ENCODE assay signal across 9 mouse cellular contexts in the genomic region with DNA sequence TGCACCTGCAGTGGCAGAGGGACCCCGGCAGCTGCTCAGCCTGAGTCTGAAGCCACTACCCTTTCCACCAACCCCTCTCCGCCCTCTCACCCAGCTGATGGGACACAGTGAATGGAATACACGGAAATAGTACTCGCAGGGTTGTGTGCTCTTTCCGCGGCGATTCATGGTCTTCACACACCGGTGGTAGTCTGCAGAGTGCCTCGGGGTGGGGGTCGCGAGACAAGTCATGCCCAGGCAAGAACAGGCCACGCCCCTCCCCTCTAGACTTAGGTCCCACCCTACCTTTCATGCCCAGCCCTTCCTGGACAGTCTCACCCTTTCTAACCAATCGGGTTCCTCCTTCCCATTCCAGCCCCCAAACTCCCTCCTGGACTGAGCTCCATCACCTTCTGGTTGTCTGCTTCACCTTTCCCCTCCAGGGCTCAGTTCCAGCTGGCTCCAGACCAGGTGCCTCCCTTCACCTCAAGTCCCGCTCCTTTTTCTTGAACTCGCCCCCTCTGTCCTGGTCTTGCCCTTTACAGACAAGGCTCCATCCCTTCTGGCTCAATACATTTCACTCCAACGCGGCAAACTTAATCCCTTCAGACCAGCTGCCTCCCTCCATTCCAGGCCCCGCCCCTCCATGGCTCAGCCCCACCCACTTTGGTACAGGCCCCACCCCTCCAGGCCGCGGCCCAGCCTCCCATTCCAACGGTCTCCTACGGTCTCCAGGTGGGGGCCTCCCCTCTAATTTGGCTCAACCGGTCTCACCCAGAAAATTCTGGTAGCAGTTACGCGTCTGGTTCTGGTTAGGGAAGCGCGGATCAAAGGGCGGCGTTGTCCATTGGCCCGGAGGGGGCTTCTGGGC. TPM values are rescaled to one million over a fixed set of nuclear protein-coding genes. Genes with fewer than 3 reads are reported as not detected.
DNase-seq lines count a peak whose midpoint lies in the region; ATAC-seq and TF ChIP-seq lines count a peak whose summit lies in the region.
"Had no signal": no experiment of that assay in that cellular context is flagged by ENCODE, and none has a peak within 500 bp of the region (broad histone marks: within the 10 kb centered on the region; RNA-seq: fewer than 3 reads in every experiment).

No protein-coding gene starts in this region.

- peak overlapping the region; percentile 35 for H3K27ac ChIP-seq in bone marrow, adult 2 months (ENCODE audit: control insufficient read depth, insufficient read depth, low read depth, low read length, poor library complexity)
- no peak overlapping the region for H3K27ac ChIP-seq in forebrain, postnatal 0 days (ENCODE audit: low read depth, low read length)
- H3K27ac ChIP-seq in kidney, embryonic 15.5 days, result peak overlapping the region; percentile 90
- no peak overlapping the region for H3K27ac ChIP-seq in small intestine, adult 2 months (ENCODE audit: insufficient read depth, low read depth, low read length)
- H3K27ac ChIP-seq: macrophage had no signal

- H3K4me3 ChIP-seq in bone marrow, adult 2 months (replicated peaks; ENCODE audit: control insufficient read depth, low read depth, low read length), result peak overlapping the region; percentile 58
- peak overlapping the region; percentile 20 for H3K4me3 ChIP-seq in forebrain, postnatal 0 days (ENCODE audit: low read depth, low read length)
- H3K4me3 ChIP-seq in kidney, embryonic 15.5 days (replicated peaks), result peak overlapping the region; percentile 54
- peak overlapping the region; percentile 58 for H3K4me3 ChIP-seq in small intestine, adult 2 months (ENCODE audit: low read depth, low read length)

- peak overlapping the region; percentile 48 for H3K4me2 ChIP-seq in forebrain, postnatal 0 days (ENCODE audit: low read depth)
- peak overlapping the region; percentile 85 for H3K4me2 ChIP-seq in kidney, embryonic 15.5 days

- DNase-seq in cerebellum, postnatal 10 days, result peak; percentile 67 to 69
- DNase-seq in cerebellum, adult 8-10 months, result no peak
- no peak for DNase-seq in forebrain, postnatal 0 days
- peak; percentile 52 for DNase-seq in lung, postnatal 14 days
- DNase-seq in left cerebral cortex, adult 18-20 months (ENCODE audit: low spot score in 2 of 2), result no peak

- ATAC-seq in forebrain, postnatal 0 days, result peak; percentile 42
- ATAC-seq in kidney, embryonic 15.5 days (replicated peaks; ENCODE audit: low FRiP score), result peak; percentile 84

- H3K27me3 ChIP-seq in forebrain, postnatal 0 days (ENCODE audit: insufficient read depth, low read length), result no peaks in the 10 kb centered on the region
- no peaks in the 10 kb centered on the region for H3K27me3 ChIP-seq in kidney, embryonic 15.5 days
- no peaks in the 10 kb centered on the region for H3K27me3 ChIP-seq in small intestine, adult 2 months (ENCODE audit: control insufficient read depth, insufficient read depth, low read length)

- H3K9me3 ChIP-seq in forebrain, postnatal 0 days (ENCODE audit: low read length), result no peaks in the 10 kb centered on the region
- 0 out of 2 replicates have a peak, but pooled peaks cover 3% of the 10 kb centered on the region for H3K9me3 ChIP-seq in kidney, embryonic 15.5 days (replicated peaks)

- no peak for TF ChIP-seq POLR2A in bone marrow, adult 2 months (IDR thresholded peaks at IDR 0.05; ENCODE audit: borderline replicate concordance, control insufficient read depth, low read depth, low read length)
- no peak for TF ChIP-seq POLR2A in small intestine, adult 2 months (IDR thresholded peaks at IDR 0.05; ENCODE audit: low read depth, low read length)

- WGBS in bone marrow, adult 2 months, result 2% methylated on average over 30 of the region's 30 CpGs
- 2% methylated on average over 30 of the region's 30 CpGs for WGBS in forebrain, postnatal 0 days
- 2% methylated on average over 29 of the region's 30 CpGs for WGBS in kidney, embryonic 15.5 days
- WGBS in small intestine, adult 2 months, result 2% methylated on average over 30 of the region's 30 CpGs

- no peaks in the 10 kb centered on the region for H3K36me3 ChIP-seq in forebrain, postnatal 0 days (ENCODE audit: insufficient read depth)
- H3K36me3 ChIP-seq in kidney, embryonic 15.5 days, result peaks cover 5% of the 10 kb centered on the region; the same call in 1 of the 2 replicates
- H3K36me3 ChIP-seq in small intestine, adult 2 months (ENCODE audit: control insufficient read depth, insufficient read depth, low read length), result no peaks in the 10 kb centered on the region; the same call in 1 of the 2 replicates

- H3K4me1 ChIP-seq in bone marrow, adult 2 months (ENCODE audit: control insufficient read depth, insufficient read depth, low read length), result peaks cover 9% of the 10 kb centered on the region
- no peaks in the 10 kb centered on the region for H3K4me1 ChIP-seq in forebrain, postnatal 0 days (ENCODE audit: insufficient read depth)
- H3K4me1 ChIP-seq in kidney, embryonic 15.5 days, result peaks cover 22% of the 10 kb centered on the region
- peaks cover 17% of the 10 kb centered on the region for H3K4me1 ChIP-seq in small intestine, adult 2 months (ENCODE audit: control insufficient read depth, insufficient read depth, insufficient read length, low read length)

- no peak for TF ChIP-seq CTCF in bone marrow, adult 2 months (IDR thresholded peaks at IDR 0.05; ENCODE audit: control insufficient read depth, insufficient read depth, low read length)
- TF ChIP-seq CTCF in forebrain, postnatal 0 days (IDR thresholded peaks at IDR 0.05; ENCODE audit: low read depth), result no peak
- TF ChIP-seq CTCF in small intestine, adult 2 months (IDR thresholded peaks at IDR 0.05; ENCODE audit: extremely low read depth, insufficient read length, insufficient replicate concordance, low read depth, low read length), result no peak

- peak overlapping the region; percentile 14; the same call in 1 of the 2 replicates for H3K9ac ChIP-seq in forebrain, postnatal 0 days
- H3K9ac ChIP-seq in kidney, embryonic 15.5 days, result peak overlapping the region; percentile 36

RNA-seq across cellular contexts. Expression of gene Cox6b2, which starts 0.7 kb away (rescaled TPM):
- polyA plus RNA-seq in bone marrow, adult 2 months (2011; ENCODE audit: insufficient read depth, insufficient read length, low replicate concordance, missing spikeins), result 169 and 179 TPM in 2 replicates
- 3.8 and 4.8 TPM in 2 replicates for total RNA-seq in forebrain, postnatal 0 days (2014; rRNA removed)
- 19.8 and 23.3 TPM in 2 replicates for polyA plus RNA-seq in forebrain, postnatal 0 days (2015; fragmentation: Nextera tagmentation; extraction: Ambion mirVana)
- polyA plus RNA-seq in kidney, embryonic 15.5 days (2015; fragmentation: Nextera tagmentation; extraction: Ambion mirVana), result 68.3 and 78.0 TPM in 2 replicates
- polyA plus RNA-seq in small intestine, adult 2 months (2012; rRNA removed), result 5.7 and 45.8 TPM in 2 replicates
- 1 to 10 TPM; 5.0 to 8.8 TPM for total RNA-seq in left cerebral cortex, adult 18-20 months (2021)
- polyA plus RNA-seq: macrophage had no signal

RNA-seq across cellular contexts. Expression of gene Kmt5c, which starts 12.3 kb away (rescaled TPM):
- polyA plus RNA-seq in bone marrow, adult 2 months (2011; ENCODE audit: insufficient read depth, insufficient read length, low replicate concordance, missing spikeins), result 98.4 and 144 TPM in 2 replicates
- 36.8 and 59.1 TPM in 2 replicates for total RNA-seq in forebrain, postnatal 0 days (2014; rRNA removed)
- polyA plus RNA-seq in forebrain, postnatal 0 days (2015; fragmentation: Nextera tagmentation; extraction: Ambion mirVana), result 32.3 and 35.1 TPM in 2 replicates
- 79.3 and 90.8 TPM in 2 replicates for polyA plus RNA-seq in kidney, embryonic 15.5 days (2015; fragmentation: Nextera tagmentation; extraction: Ambion mirVana)
- 94.7 and 254 TPM in 2 replicates for polyA plus RNA-seq in small intestine, adult 2 months (2012; rRNA removed)
- 10 to 100 TPM; 19.0 to 25.2 TPM for total RNA-seq in left cerebral cortex, adult 18-20 months (2021)

RNA-seq across cellular contexts. Expression of gene Fam71e2, which starts 18.9 kb away (rescaled TPM):
- not detected in 2 replicates for polyA plus RNA-seq in bone marrow, adult 2 months (2011; ENCODE audit: insufficient read depth, insufficient read length, low replicate concordance, missing spikeins)
- total RNA-seq in forebrain, postnatal 0 days (2014; rRNA removed), result not detected in 2 replicates
- not detected in 2 replicates for polyA plus RNA-seq in forebrain, postnatal 0 days (2015; fragmentation: Nextera tagmentation; extraction: Ambion mirVana)
- polyA plus RNA-seq in kidney, embryonic 15.5 days (2015; fragmentation: Nextera tagmentation; extraction: Ambion mirVana), result not detected in 2 replicates
- not detected in 2 replicates for polyA plus RNA-seq in small intestine, adult 2 months (2012; rRNA removed)
- not detected for total RNA-seq in left cerebral cortex, adult 18-20 months (2021)
- polyA plus RNA-seq: macrophage had no signal

RNA-seq across cellular contexts. Expression of gene Tmem150b, which starts 27.1 kb away (rescaled TPM):
- polyA plus RNA-seq in bone marrow, adult 2 months (2011; ENCODE audit: insufficient read depth, insufficient read length, low replicate concordance, missing spikeins), result 5.1 and 7.2 TPM in 2 replicates
- total RNA-seq in forebrain, postnatal 0 days (2014; rRNA removed), result not detected in 2 replicates
- polyA plus RNA-seq in forebrain, postnatal 0 days (2015; fragmentation: Nextera tagmentation; extraction: Ambion mirVana), result 0.18 TPM in 1 of 2 replicates, not detected in the other
- polyA plus RNA-seq in kidney, embryonic 15.5 days (2015; fragmentation: Nextera tagmentation; extraction: Ambion mirVana), result 0.12 TPM in 1 of 2 replicates, not detected in the other
- 44.4 and 122 TPM in 2 replicates for polyA plus RNA-seq in small intestine, adult 2 months (2012; rRNA removed)
- total RNA-seq in left cerebral cortex, adult 18-20 months (2021), result not detected

RNA-seq across cellular contexts. Expression of gene Il11, which starts 30.5 kb away (rescaled TPM):
- not detected in 2 replicates for polyA plus RNA-seq in bone marrow, adult 2 months (2011; ENCODE audit: insufficient read depth, insufficient read length, low replicate concordance, missing spikeins)
- total RNA-seq in forebrain, postnatal 0 days (2014; rRNA removed), result 1.2 and 2.6 TPM in 2 replicates
- 1.2 and 2.1 TPM in 2 replicates for polyA plus RNA-seq in forebrain, postnatal 0 days (2015; fragmentation: Nextera tagmentation; extraction: Ambion mirVana)
- 0.27 and 0.30 TPM in 2 replicates for polyA plus RNA-seq in kidney, embryonic 15.5 days (2015; fragmentation: Nextera tagmentation; extraction: Ambion mirVana)
- 0.25 and 0.32 TPM in 2 replicates for polyA plus RNA-seq in small intestine, adult 2 months (2012; rRNA removed)
- total RNA-seq in left cerebral cortex, adult 18-20 months (2021), result under 1 TPM; 0.28 to 0.30 TPM
- polyA plus RNA-seq: macrophage had no signal

Comparison
In these comparisons a context has a peak if more than half of its experiments do, and no peak if none do; other contexts are left out.
1. DNase-seq: peak in cerebellum, postnatal 10 days (2 of 2) and lung, postnatal 14 days (single experiment); none in cerebellum, adult 8-10 months (single experiment), forebrain, postnatal 0 days (single experiment) and left cerebral cortex, adult 18-20 months (0 of 2).
2. H3K27ac ChIP-seq: peak in bone marrow, adult 2 months (single experiment) and kidney, embryonic 15.5 days (single experiment); none in forebrain, postnatal 0 days (single experiment) and small intestine, adult 2 months (single experiment).
3. Peak in every context shown above with its lines, with median percentiles within 50 percentile points of each other: H3K4me3 ChIP-seq.